Mouse (Mus musculus) heart, embryonic 13.5 days (tissue): ENCODE results near the gene Pon3. TPM values are rescaled to one million over a fixed set of nuclear protein-coding genes. Genes with fewer than 3 reads are reported as not detected.

Experiments used
- ATAC-seq: fragments of 200-750 bp; cut with Nextera tagmentation; 2 replicates; pipeline ENCODE4 v1.8.0; 2017; ENCODE audit warnings: moderate TSS enrichment; ENCODE audit not compliant: insufficient number of reproducible peaks, low FRiP score, low TSS enrichment; ENCODE audit errors: extremely low read depth
- H3K27ac ChIP-seq: fragments of 300-500 bp; sonication (generic); replicated peaks from 2 replicates; pipeline ENCODE4 v1.5.1; 2015; ENCODE audit warnings: moderate library complexity, mild to moderate bottlenecking, inconsistent platforms
- H3K27me3 ChIP-seq: fragments of 300-500 bp; sonication (generic); replicated peaks from 2 replicates; pipeline ENCODE4 v1.6.1; 2015; ENCODE audit warnings: mild to moderate bottlenecking, inconsistent platforms
- H3K36me3 ChIP-seq: fragments of 300-500 bp; sonication (generic); 2 replicates; pipeline ENCODE4 v1.6.1; 2015; ENCODE audit warnings: mild to moderate bottlenecking, inconsistent platforms
- H3K4me1 ChIP-seq: fragments of 300-500 bp; sonication (generic); 2 replicates; pipeline ENCODE4 v1.6.1; 2015; ENCODE audit warnings: inconsistent platforms
- H3K4me2 ChIP-seq: fragments of 300-500 bp; sonication (generic); 2 replicates; pipeline ENCODE4 v1.6.1; 2015; ENCODE audit warnings: inconsistent platforms, mild to moderate bottlenecking, moderate library complexity
- H3K4me3 ChIP-seq: fragments of 300-500 bp; sonication (generic); 2 replicates; pipeline ENCODE4 v1.5.1; 2015; ENCODE audit warnings: moderate library complexity, mild to moderate bottlenecking, inconsistent platforms
- H3K9ac ChIP-seq: fragments of 300-500 bp; sonication (generic); 2 replicates; pipeline ENCODE4 v1.6.1; 2015; ENCODE audit warnings: inconsistent platforms, mild to moderate bottlenecking, moderate library complexity
- H3K9me3 ChIP-seq: fragments of 300-500 bp; sonication (generic); 2 replicates; pipeline ENCODE4 v1.6.1; 2016; ENCODE audit warnings: inconsistent platforms
- WGBS: fragments of 180-500 bp; shearing (Covaris S2); methylation state at CpG from one replicate; pipeline ENCODE4 v1.1.7; 2015; ENCODE audit warnings: mixed read lengths; 5-methylcytosine and 5-hydroxymethylcytosine counted together
- polyA plus RNA-seq: library from polyadenylated mRNA; unstranded; fragments of >200 nt; fragmentation: Nextera tagmentation; extraction: Ambion mirVana; gene quantifications from 2 replicates; pipeline ENCODE4 v1.2.1, GENCODE M21; 2015

Gene Pon3
- polyA plus RNA-seq, 1 experiment from 2014 or later = 36.5 TPM

DNA sequence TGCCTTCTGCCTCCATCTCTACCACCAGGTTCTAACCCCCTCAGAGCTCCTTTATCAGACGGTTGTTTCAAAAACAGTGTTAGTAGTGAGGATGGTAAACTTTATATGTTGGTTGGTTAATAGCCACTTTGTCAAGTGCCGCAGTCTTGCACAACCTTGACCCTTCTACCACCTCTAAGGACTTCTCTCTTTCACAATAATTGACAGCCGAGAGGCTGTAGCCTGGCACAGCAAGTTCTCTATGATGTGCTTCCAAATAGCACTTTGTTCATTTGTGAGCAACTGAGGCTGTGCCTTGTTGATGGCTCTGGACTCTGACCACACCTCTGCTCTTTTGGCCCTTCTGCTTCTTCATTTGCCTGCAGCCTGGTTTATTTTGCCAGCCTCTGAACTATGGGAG is 56.2 kb downstream of the Pon3 start:
- no peaks in the 10 kb centered on the region for H3K27me3 ChIP-seq
- H3K9ac ChIP-seq = no peak overlapping the region
- H3K36me3 ChIP-seq = no peaks in the 10 kb centered on the region
- 69% methylated on average over 3 of the region's 3 CpGs for WGBS
- no peaks in the 10 kb centered on the region for H3K9me3 ChIP-seq
- H3K27ac ChIP-seq = no peak overlapping the region
- ATAC-seq = no peak
- no peak overlapping the region for H3K4me3 ChIP-seq
- H3K4me1 ChIP-seq = no peaks in the 10 kb centered on the region
- no peak overlapping the region for H3K4me2 ChIP-seq

DNA sequence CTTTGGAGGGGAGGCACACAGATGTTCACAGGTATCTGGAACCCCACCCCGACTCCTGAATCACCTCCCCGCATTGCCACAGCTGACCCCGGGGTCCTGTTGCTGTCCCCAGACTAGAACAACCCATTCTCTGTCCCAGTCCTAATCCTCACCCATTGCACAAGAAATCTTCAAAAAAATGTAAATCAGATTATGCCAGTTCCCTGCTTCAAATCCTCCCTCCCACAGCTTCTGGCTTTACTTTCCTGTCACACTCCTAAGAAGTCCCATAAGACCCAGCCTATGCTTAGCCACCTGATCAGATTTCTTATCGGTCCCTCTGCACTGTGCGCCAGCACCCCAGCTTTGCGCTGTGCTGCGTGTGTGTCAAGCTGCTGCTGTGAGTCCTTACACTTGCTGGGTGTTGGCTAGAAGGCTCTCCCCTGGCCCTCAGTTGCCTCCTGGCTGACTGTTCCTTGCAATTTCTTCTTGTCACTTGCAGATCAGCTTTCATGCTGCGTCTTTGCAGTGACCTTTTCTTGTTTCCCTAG is 56.6 kb downstream of the Pon3 start:
- Histone ChIP-seq H3K27me3 (no peaks in the 10 kb centered on the region), H3K4me2 (no peak overlapping the region), H3K9me3 (no peaks in the 10 kb centered on the region), H3K4me1 (no peaks in the 10 kb centered on the region), H3K36me3 (no peaks in the 10 kb centered on the region), H3K9ac (no peak overlapping the region), H3K4me3 (no peak overlapping the region), H3K27ac (no peak overlapping the region)
- WGBS = 83% methylated on average over 8 of the region's 8 CpGs
- no peak for ATAC-seq

DNA sequence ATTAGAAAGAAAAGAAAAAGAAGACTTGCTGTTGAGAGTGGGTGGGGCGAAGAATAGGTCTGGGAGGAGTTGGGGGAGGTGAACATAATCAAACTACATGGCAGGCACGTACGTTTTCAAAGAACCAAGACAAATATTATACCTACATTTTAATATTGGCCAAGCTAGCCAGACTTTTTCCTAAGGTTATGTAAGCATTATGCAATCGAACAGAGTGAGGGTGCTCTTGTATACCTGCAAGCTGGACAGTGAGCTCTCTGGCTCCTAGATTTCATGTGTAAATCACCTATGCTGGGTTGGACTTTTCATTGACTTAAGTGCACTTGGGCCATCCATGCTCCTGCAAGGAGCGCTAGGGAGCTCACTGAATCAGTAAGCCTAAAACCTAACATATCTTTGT is 57.5 kb downstream of the Pon3 start:
- Histone ChIP-seq H3K27ac (no peak overlapping the region), H3K4me3 (no peak overlapping the region), H3K27me3 (no peaks in the 10 kb centered on the region), H3K4me1 (no peaks in the 10 kb centered on the region; the same call in 1 of the 2 replicates), H3K4me2 (no peak overlapping the region), H3K9me3 (no peaks in the 10 kb centered on the region), H3K36me3 (no peaks in the 10 kb centered on the region), H3K9ac (no peak overlapping the region)
- 87% methylated on average over 5 of the region's 5 CpGs for WGBS
- ATAC-seq = no peak

DNA sequence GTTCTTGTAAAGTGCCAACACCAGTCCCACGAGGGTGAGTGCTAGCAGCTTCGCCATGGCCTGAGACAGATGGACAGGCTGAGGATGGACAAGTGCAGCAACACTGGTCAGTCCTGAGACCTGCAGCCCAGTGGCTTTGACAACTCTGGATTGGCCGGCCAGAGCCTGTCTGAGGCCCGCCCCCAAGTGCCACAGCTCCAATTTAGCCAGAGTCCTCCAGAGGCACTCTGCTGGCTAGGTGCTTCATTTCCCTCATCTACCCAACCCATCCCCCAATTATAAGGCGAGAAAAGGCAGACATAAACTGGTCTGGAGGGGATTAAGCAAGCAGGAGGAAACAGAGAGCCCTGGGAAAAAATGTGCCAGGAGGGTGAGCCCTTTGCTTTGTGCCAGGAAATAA is 62.4 kb downstream of the Pon3 start, which contains the start of gene Pon1:
Pon1 (minus strand) TSS at position 254 of the 400 bp plus-strand sequence.
- Histone ChIP-seq H3K9me3 (no peaks in the 10 kb centered on the region), H3K4me2 (no peak within 1 kb of the TSS), H3K4me1 (peaks cover 5% of the 10 kb centered on the region), H3K27ac (no peak within 1 kb of the TSS), H3K4me3 (no peak within 1 kb of the TSS), H3K9ac (no peak within 1 kb of the TSS), H3K27me3 (no peaks in the 10 kb centered on the region), H3K36me3 (no peaks in the 10 kb centered on the region)
- no peak for ATAC-seq
- 40% methylated on average over 5 of the region's 5 CpGs for WGBS

DNA sequence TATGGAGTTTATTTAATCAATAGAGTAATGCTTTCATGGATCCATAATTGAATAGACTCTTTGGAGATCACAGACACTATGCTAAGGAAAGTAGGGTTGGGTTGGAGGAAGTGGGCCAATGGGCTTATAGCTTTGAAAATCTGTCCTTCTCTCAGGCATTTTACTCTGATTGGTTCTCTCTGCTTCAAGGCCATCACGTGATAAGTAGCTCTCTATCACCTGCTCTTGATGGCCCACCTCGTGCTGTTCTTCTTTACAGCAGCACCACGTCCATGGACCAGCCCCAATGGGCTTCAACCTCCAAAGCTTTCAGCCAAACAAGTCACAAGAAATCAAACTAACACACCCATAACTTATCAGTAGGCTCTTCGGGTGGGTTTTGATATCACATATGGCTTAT is 65.3 kb downstream of the Pon3 start:
- no peak for ATAC-seq
- Histone ChIP-seq H3K4me1 (peaks cover 5% of the 10 kb centered on the region), H3K4me3 (no peak overlapping the region), H3K27ac (no peak overlapping the region), H3K27me3 (0 out of 2 replicates have a peak, but pooled peaks cover 4% of the 10 kb centered on the region), H3K9ac (no peak overlapping the region), H3K9me3 (no peaks in the 10 kb centered on the region), H3K36me3 (no peaks in the 10 kb centered on the region), H3K4me2 (no peak overlapping the region)
- WGBS = 66% methylated on average over 4 of the region's 4 CpGs

DNA sequence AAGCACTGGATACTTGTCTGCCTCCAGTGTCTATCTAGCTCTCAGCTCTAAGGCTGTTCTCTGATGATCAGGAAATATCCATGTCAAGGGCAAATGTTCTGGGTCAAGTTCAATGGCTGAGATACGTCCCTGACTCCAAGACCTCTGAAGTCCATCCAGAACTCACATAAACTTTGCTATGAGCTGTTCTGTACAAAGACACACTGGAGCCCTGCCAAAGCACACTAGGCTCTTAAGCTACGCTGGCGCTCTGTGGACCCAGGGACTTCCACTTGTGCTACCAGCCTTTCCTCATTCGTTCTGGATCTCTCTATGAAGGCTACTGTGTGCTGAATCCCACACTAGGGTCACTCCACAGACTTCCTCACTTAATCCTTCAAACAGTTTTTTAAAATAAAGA is 66.6 kb downstream of the Pon3 start:
- no peak overlapping the region for H3K4me2 ChIP-seq
- H3K27me3 ChIP-seq = 0 out of 2 replicates have a peak, but pooled peaks cover 4% of the 10 kb centered on the region
- peaks cover 5% of the 10 kb centered on the region for H3K4me1 ChIP-seq
- WGBS = 38% methylated on average over 4 of the region's 4 CpGs
- no peaks in the 10 kb centered on the region for H3K36me3 ChIP-seq
- no peak for ATAC-seq
- no peak overlapping the region for H3K27ac ChIP-seq
- no peak overlapping the region for H3K9ac ChIP-seq
- H3K9me3 ChIP-seq = no peaks in the 10 kb centered on the region
- H3K4me3 ChIP-seq = no peak overlapping the region

DNA sequence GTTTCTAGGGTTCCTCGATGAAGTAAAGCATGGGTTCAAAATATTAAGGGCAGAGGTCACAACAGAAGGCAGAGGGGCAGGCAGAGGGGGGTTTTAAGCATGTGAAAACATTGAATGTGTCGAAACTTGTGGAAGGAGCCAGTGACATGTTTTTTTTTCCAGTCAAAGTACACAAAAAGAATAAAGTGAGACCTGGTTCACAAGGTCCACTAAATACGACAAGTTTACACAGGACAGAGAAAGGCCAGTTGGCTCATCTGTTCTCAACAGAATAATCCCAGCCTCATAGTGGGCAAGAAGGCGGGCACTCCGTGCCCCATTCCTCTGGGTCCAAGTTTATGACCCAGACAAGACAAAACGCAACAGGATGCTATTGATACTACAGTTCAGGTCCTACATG is 67.1 kb downstream of the Pon3 start:
- no peak overlapping the region for H3K4me2 ChIP-seq
- no peaks in the 10 kb centered on the region for H3K9me3 ChIP-seq
- 0 out of 2 replicates have a peak, but pooled peaks cover 4% of the 10 kb centered on the region for H3K27me3 ChIP-seq
- no peaks in the 10 kb centered on the region for H3K36me3 ChIP-seq
- H3K4me3 ChIP-seq = no peak overlapping the region
- H3K9ac ChIP-seq = no peak overlapping the region
- peaks cover 5% of the 10 kb centered on the region for H3K4me1 ChIP-seq
- no peak for ATAC-seq
- H3K27ac ChIP-seq = no peak overlapping the region
- 72% methylated on average over 6 of the region's 6 CpGs for WGBS

DNA sequence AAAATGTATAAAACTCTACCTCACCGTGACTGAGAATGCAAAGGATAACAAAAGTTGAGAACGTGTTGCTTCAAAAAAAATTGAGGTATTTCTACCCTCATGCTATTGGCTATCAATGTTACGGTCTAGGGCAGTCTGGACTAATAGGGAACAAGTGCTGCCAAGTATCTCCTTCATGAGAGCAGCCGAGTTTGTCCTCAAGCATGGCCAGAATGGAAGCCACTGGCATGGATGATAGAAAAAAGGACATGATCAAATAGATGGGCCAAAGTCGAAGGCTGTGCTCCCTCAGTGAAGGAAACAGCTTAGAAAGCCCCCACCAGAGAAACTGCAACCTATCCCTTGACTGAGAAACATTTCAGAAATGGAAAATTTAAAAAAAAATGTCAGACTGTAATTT is 68.0 kb downstream of the Pon3 start:
- no peak overlapping the region for H3K4me2 ChIP-seq
- 65% methylated on average over 5 of the region's 5 CpGs for WGBS
- H3K27ac ChIP-seq = no peak overlapping the region
- ATAC-seq = no peak
- no peak overlapping the region for H3K4me3 ChIP-seq
- H3K9ac ChIP-seq = no peak overlapping the region
- no peaks in the 10 kb centered on the region for H3K36me3 ChIP-seq
- peaks cover 5% of the 10 kb centered on the region; the same call in 1 of the 2 replicates for H3K4me1 ChIP-seq
- 0 out of 2 replicates have a peak, but pooled peaks cover 4% of the 10 kb centered on the region for H3K27me3 ChIP-seq
- no peaks in the 10 kb centered on the region for H3K9me3 ChIP-seq

DNA sequence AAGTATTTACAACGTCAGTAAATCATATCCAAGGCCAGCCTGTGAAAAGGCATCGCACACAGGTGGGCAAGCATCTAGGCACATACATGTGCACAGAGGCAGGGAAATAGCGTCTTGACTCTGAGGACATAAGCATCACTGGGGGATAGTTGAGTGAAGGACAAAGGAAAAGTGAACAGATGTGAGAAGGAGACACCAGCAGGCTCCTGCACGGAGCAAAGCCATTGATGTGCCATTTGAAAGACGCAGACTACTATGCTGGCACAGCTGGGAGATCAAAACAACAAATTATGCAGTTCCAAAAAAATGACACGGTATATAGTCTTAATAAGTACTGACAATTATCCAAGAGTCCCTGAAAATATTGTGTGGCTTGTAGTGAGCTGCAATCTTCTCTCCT is 68.5 kb downstream of the Pon3 start:
- H3K9me3 ChIP-seq = no peaks in the 10 kb centered on the region
- no peaks in the 10 kb centered on the region for H3K36me3 ChIP-seq
- peaks cover 5% of the 10 kb centered on the region; the same call in 1 of the 2 replicates for H3K4me1 ChIP-seq
- no peak overlapping the region for H3K4me2 ChIP-seq
- 0 out of 2 replicates have a peak, but pooled peaks cover 4% of the 10 kb centered on the region for H3K27me3 ChIP-seq
- H3K9ac ChIP-seq = no peak overlapping the region
- no peak for ATAC-seq
- no peak overlapping the region for H3K4me3 ChIP-seq
- H3K27ac ChIP-seq = no peak overlapping the region
- 84% methylated on average over 6 of the region's 6 CpGs for WGBS

DNA sequence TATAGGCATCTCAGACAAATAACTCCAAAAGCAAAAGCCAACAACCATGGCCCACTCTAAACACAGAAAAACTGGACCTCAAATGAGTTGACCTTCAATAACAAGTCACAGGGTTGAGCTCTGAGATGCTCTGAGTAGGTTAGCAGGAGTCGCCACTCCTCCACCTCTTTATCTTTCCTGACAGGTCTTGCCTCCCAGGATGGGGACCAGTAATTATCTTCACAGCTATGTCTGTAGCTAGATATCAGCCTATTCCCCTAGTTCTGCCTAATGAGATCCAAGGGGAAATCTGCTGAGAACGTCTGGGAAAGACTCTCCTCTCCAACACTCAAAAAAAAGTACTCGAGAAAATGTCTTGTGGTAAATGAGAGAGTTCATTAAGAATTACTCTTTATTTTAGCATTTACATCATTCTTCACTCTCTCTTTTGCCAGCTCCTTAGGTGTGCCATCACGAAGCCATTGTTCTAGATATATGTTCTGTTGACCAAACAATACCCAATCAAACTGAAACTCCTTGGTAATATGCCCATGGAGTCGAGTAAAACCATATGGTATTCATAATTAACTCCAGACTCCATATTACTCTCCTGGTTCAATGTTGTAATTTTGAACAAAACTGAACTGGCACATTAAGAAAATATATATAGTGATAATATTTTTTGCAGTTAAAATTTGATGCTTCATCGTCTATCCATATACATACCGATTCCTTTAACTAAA is 69.7 kb downstream of the Pon3 start:
- no peak overlapping the region for H3K27ac ChIP-seq
- H3K27me3 ChIP-seq = 0 out of 2 replicates have a peak, but pooled peaks cover 4% of the 10 kb centered on the region
- H3K36me3 ChIP-seq = no peaks in the 10 kb centered on the region
- H3K9ac ChIP-seq = no peak overlapping the region
- ATAC-seq = no peak
- H3K4me3 ChIP-seq = no peak overlapping the region
- peaks cover 5% of the 10 kb centered on the region; the same call in 1 of the 2 replicates for H3K4me1 ChIP-seq
- no peaks in the 10 kb centered on the region for H3K9me3 ChIP-seq
- 57% methylated on average over 7 of the region's 7 CpGs for WGBS
- no peak overlapping the region for H3K4me2 ChIP-seq

DNA sequence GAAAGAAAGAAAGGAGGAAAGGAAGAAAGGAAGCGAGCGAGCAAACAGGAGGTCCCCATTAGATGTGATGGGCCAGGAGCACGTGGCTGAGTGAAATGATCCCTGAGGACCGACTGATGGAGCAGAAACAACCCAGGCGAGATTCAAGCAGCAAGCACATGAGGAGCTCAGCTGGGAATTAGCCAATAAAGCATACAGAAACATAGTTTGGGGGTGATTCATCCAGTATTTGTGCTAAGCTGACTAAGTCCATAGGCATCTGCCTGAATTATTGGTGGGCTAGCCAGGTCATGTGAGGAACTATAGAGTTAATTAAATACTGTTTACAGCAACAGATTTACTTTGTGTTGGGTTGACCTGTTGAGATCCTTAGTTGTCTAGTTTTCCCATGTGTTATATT is 75.4 kb downstream of the Pon3 start:
- Histone ChIP-seq H3K27ac (no peak overlapping the region), H3K4me2 (no peak overlapping the region), H3K27me3 (no peaks in the 10 kb centered on the region), H3K4me1 (no peaks in the 10 kb centered on the region), H3K9me3 (no peaks in the 10 kb centered on the region), H3K4me3 (no peak overlapping the region), H3K9ac (no peak overlapping the region), H3K36me3 (no peaks in the 10 kb centered on the region)
- ATAC-seq = no peak
- WGBS = 70% methylated on average over 5 of the region's 5 CpGs

DNA sequence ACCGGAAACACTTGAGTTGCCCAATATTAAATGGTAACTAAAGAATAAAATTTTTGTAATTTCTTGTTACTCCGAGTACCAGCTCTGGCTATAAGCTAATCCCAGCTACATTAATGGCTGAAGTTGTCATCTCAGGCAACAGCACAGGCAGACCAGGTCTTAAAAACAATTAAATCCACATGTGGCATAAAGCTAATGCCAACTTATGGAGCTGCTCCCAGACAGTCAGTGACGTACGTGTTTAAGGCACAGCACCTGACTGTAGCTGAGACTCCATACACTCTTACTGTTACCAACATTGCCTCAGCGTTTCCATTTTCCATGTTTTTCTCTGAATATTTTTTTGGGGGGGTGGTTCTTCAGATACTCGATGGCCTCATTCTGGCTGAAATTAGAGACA is 76.9 kb downstream of the Pon3 start:
- 79% methylated on average over 6 of the region's 6 CpGs for WGBS
- no peak overlapping the region for H3K4me3 ChIP-seq

More for the DNA sequence above, 76.9 kb downstream of the Pon3 start:
- H3K4me2 ChIP-seq = no peak overlapping the region
- H3K9ac ChIP-seq = no peak overlapping the region
- H3K27me3 ChIP-seq = no peaks in the 10 kb centered on the region
- no peaks in the 10 kb centered on the region for H3K9me3 ChIP-seq
- H3K36me3 ChIP-seq = no peaks in the 10 kb centered on the region
- no peak for ATAC-seq
- no peak overlapping the region for H3K27ac ChIP-seq
- H3K4me1 ChIP-seq = no peaks in the 10 kb centered on the region
